Mouse (Mus musculus): Measurements from ENCODE around the gene Olfr385. TPM values are rescaled to one million over a fixed set of nuclear protein-coding genes. Genes with fewer than 3 reads are reported as not detected.
"Not testable (repeated sequence)": the region's sequence is repeated elsewhere in the genome, so short reads cannot be mapped to it uniquely, and the experiment has no call there.

Olfr385 gene
- polyA plus RNA-seq (2015; fragmentation: Nextera tagmentation; extraction: Ambion mirVana): not detected in 2 replicates

- Histone ChIP-seq H3K4me1 (replicated peaks; ENCODE audit: control insufficient read depth, insufficient read depth) (no peaks in the 10 kb centered on the region), H3K9ac (ENCODE audit: low read length) (no peak within 1 kb of the TSS), H3K4me2 (replicated peaks; ENCODE audit: low read depth) (no peak within 1 kb of the TSS), H3K36me3 (ENCODE audit: control insufficient read depth, insufficient read depth, low read length) (no peaks in the 10 kb centered on the region), H3K27ac (replicated peaks) (no peak within 1 kb of the TSS), H3K9me3 (ENCODE audit: control insufficient read depth, low read length) (no peaks in the 10 kb centered on the region), H3K4me3 (ENCODE audit: low read depth, low read length) (no peak within 1 kb of the TSS), H3K27me3 (ENCODE audit: control insufficient read depth, insufficient read depth, low read length) (no peaks in the 10 kb centered on the region)
- DNase-seq (ENCODE audit: low spot score) (no peak), ATAC-seq (ENCODE audit: low FRiP score, low TSS enrichment) (no peak)
- no peak for TF ChIP-seq CTCF (IDR thresholded peaks at IDR 0.05; ENCODE audit: low read depth)
- no peak for TF ChIP-seq EP300 (optimal IDR thresholded peaks at IDR 0.05)
Measured at GRCm38 (mm10) chr11:73592908-73593307, at the start of gene Olfr385. Olfr385 (minus strand) TSS chr11:73593008.

GRCm38 (mm10) chr11:73598294-73598693 lies 5.5 kb upstream of the Olfr385 start, which contains the start of gene Olfr384:
Olfr384 (plus strand) TSS chr11:73598594.
- ATAC-seq (ENCODE audit: low FRiP score, low TSS enrichment) (no peak), DNase-seq (ENCODE audit: low spot score) (no peak)
- H3K27ac ChIP-seq (replicated peaks): no peak within 1 kb of the TSS
- no peak within 1 kb of the TSS for H3K9ac ChIP-seq (ENCODE audit: low read length)
- no peak within 1 kb of the TSS for H3K4me2 ChIP-seq (replicated peaks; ENCODE audit: low read depth)
- H3K4me1 ChIP-seq (replicated peaks; ENCODE audit: control insufficient read depth, insufficient read depth): no peaks in the 10 kb centered on the region
- no peaks in the 10 kb centered on the region for H3K36me3 ChIP-seq (ENCODE audit: control insufficient read depth, insufficient read depth, low read length)
- no peaks in the 10 kb centered on the region for H3K9me3 ChIP-seq (ENCODE audit: control insufficient read depth, low read length)
- no peaks in the 10 kb centered on the region for H3K27me3 ChIP-seq (ENCODE audit: control insufficient read depth, insufficient read depth, low read length)
- H3K4me3 ChIP-seq (ENCODE audit: low read depth, low read length): no peak within 1 kb of the TSS
- TF ChIP-seq EP300 (optimal IDR thresholded peaks at IDR 0.05) (no peak), CTCF (IDR thresholded peaks at IDR 0.05; ENCODE audit: low read depth) (no peak)

- H3K4me1 ChIP-seq (replicated peaks; ENCODE audit: control insufficient read depth, insufficient read depth); H3K9ac ChIP-seq (ENCODE audit: low read length); H3K27ac ChIP-seq (replicated peaks); H3K4me2 ChIP-seq (replicated peaks; ENCODE audit: low read depth); H3K27me3 ChIP-seq (ENCODE audit: control insufficient read depth, insufficient read depth, low read length); DNase-seq (ENCODE audit: low spot score); ATAC-seq (ENCODE audit: low FRiP score, low TSS enrichment); H3K9me3 ChIP-seq (ENCODE audit: control insufficient read depth, low read length); H3K36me3 ChIP-seq (ENCODE audit: control insufficient read depth, insufficient read depth, low read length); H3K4me3 ChIP-seq (ENCODE audit: low read depth, low read length): not testable (repeated sequence)
- WGBS: 82% methylated on average over 1 of the region's 1 CpGs
Measured at GRCm38 (mm10) chr11:73583188-73583587, 9.6 kb downstream of the Olfr385 start.

GRCm38 (mm10) chr11:73579871-73580270 lies 12.9 kb downstream of the Olfr385 start:
- Histone ChIP-seq H3K4me3 (ENCODE audit: low read depth, low read length) (no peak overlapping the region), H3K4me1 (replicated peaks; ENCODE audit: control insufficient read depth, insufficient read depth) (no peaks in the 10 kb centered on the region), H3K9ac (ENCODE audit: low read length) (no peak overlapping the region), H3K27ac (replicated peaks) (no peak overlapping the region), H3K27me3 (ENCODE audit: control insufficient read depth, insufficient read depth, low read length) (no peaks in the 10 kb centered on the region), H3K4me2 (replicated peaks; ENCODE audit: low read depth) (no peak overlapping the region), H3K9me3 (ENCODE audit: control insufficient read depth, low read length) (no peaks in the 10 kb centered on the region), H3K36me3 (ENCODE audit: control insufficient read depth, insufficient read depth, low read length) (no peaks in the 10 kb centered on the region)
- TF ChIP-seq EP300 (optimal IDR thresholded peaks at IDR 0.05) (no peak), CTCF (IDR thresholded peaks at IDR 0.05; ENCODE audit: low read depth) (no peak)
- DNase-seq (ENCODE audit: low spot score) (no peak), ATAC-seq (ENCODE audit: low FRiP score, low TSS enrichment) (no peak)

Other genes starting within 250 kb of the Olfr385 start
- 0.06 TPM in 1 of 2 replicates, not detected in the other for gene Olfr20, start 242.2 kb downstream of the Olfr385 start, polyA plus RNA-seq (2015; fragmentation: Nextera tagmentation; extraction: Ambion mirVana)
- not detected in 2 replicates for gene Olfr376, start 221.8 kb downstream of the Olfr385 start, polyA plus RNA-seq (2015; fragmentation: Nextera tagmentation; extraction: Ambion mirVana)
- gene Olfr1, start 193.4 kb downstream of the Olfr385 start, polyA plus RNA-seq (2015; fragmentation: Nextera tagmentation; extraction: Ambion mirVana): not detected in 2 replicates
- not detected in 2 replicates for gene Olfr378, start 164.5 kb downstream of the Olfr385 start, polyA plus RNA-seq (2015; fragmentation: Nextera tagmentation; extraction: Ambion mirVana)
- not detected in 2 replicates for gene Olfr380, start 135.5 kb downstream of the Olfr385 start, polyA plus RNA-seq (2015; fragmentation: Nextera tagmentation; extraction: Ambion mirVana)
- gene Olfr381, start 101.4 kb downstream of the Olfr385 start, polyA plus RNA-seq (2015; fragmentation: Nextera tagmentation; extraction: Ambion mirVana): not detected in 2 replicates
- not detected in 2 replicates for gene Olfr382, start 75.8 kb downstream of the Olfr385 start, polyA plus RNA-seq (2015; fragmentation: Nextera tagmentation; extraction: Ambion mirVana)
- not detected in 2 replicates for gene Olfr384, start 5.6 kb upstream of the Olfr385 start, polyA plus RNA-seq (2015; fragmentation: Nextera tagmentation; extraction: Ambion mirVana)
- gene Zfp735, start 95.8 kb upstream of the Olfr385 start, polyA plus RNA-seq (2015; fragmentation: Nextera tagmentation; extraction: Ambion mirVana): not detected in 2 replicates
- not detected in 2 replicates for gene Olfr389, start 187.7 kb upstream of the Olfr385 start, polyA plus RNA-seq (2015; fragmentation: Nextera tagmentation; extraction: Ambion mirVana)
- gene Olfr390, start 190.0 kb upstream of the Olfr385 start, polyA plus RNA-seq (2015; fragmentation: Nextera tagmentation; extraction: Ambion mirVana): not detected in 2 replicates
- not detected in 2 replicates for gene Olfr391-ps, start 210.0 kb upstream of the Olfr385 start, polyA plus RNA-seq (2015; fragmentation: Nextera tagmentation; extraction: Ambion mirVana)
- not detected in 2 replicates for gene Olfr392, start 224.0 kb upstream of the Olfr385 start, polyA plus RNA-seq (2015; fragmentation: Nextera tagmentation; extraction: Ambion mirVana)